Mouse (Mus musculus) intestine, embryonic 16.5 days (tissue): ENCODE results near the gene Cox15. TPM values are rescaled to one million over a fixed set of nuclear protein-coding genes. Genes with fewer than 3 reads are reported as not detected.

ENCODE experiments used
- ATAC-seq: fragments of 200-750 bp; cut with Nextera tagmentation; 2 replicates; pipeline ENCODE4 v1.8.0; 2017; ENCODE audit warnings: moderate TSS enrichment, moderate library complexity
- H3K27ac ChIP-seq: fragments of 300-500 bp; sonication (generic); 2 replicates; pipeline ENCODE4 v1.5.1; 2014; ENCODE audit warnings: mild to moderate bottlenecking, low read length
- H3K27me3 ChIP-seq: fragments of 300-500 bp; sonication (generic); replicated peaks from 2 replicates; pipeline ENCODE4 v1.6.1; 2014; ENCODE audit warnings: low read length, control low read depth, mixed read lengths; ENCODE audit not compliant: control insufficient read depth, insufficient read depth
- H3K36me3 ChIP-seq: fragments of 300-500 bp; sonication (generic); 2 replicates; pipeline ENCODE4 v1.6.1; 2014; ENCODE audit warnings: low read length, control low read depth; ENCODE audit not compliant: control insufficient read depth, insufficient read depth
- H3K4me1 ChIP-seq: fragments of 300-500 bp; sonication (generic); 2 replicates; pipeline ENCODE4 v1.6.1; 2014; ENCODE audit warnings: low read length, control low read depth, mixed read lengths; ENCODE audit not compliant: control insufficient read depth, insufficient read depth
- H3K4me2 ChIP-seq: fragments of 300-500 bp; sonication (generic); 2 replicates; pipeline ENCODE4 v1.6.1; 2014; ENCODE audit warnings: low read depth, low read length, control low read depth
- H3K4me3 ChIP-seq: fragments of 300-500 bp; sonication (generic); 2 replicates; pipeline ENCODE4 v1.5.1; 2014; ENCODE audit warnings: mild to moderate bottlenecking, low read length
- H3K9ac ChIP-seq: fragments of 300-500 bp; sonication (generic); 2 replicates; pipeline ENCODE4 v1.6.1; 2014; ENCODE audit warnings: low read depth, low read length
- H3K9me3 ChIP-seq: fragments of 300-500 bp; sonication (generic); 2 replicates; pipeline ENCODE4 v1.6.1; 2016; ENCODE audit warnings: low read length, control low read depth; ENCODE audit not compliant: control insufficient read depth
- WGBS: fragments of 180-500 bp; shearing (Covaris S2); extraction: QIAGEN DNeasy Blood & Tissue Kit; methylation state at CpG from one replicate; pipeline ENCODE4 v1.1.7; 2014; 5-methylcytosine and 5-hydroxymethylcytosine counted together
- polyA plus RNA-seq: library from polyadenylated mRNA; unstranded; fragments of >200 nt; fragmentation: Nextera tagmentation; extraction: Ambion mirVana; gene quantifications from 2 replicates; pipeline ENCODE4 v1.2.1, GENCODE M21; 2015

The Cox15 gene
- polyA plus RNA-seq, 1 experiment from 2014 or later: 21.7 TPM

DNA sequence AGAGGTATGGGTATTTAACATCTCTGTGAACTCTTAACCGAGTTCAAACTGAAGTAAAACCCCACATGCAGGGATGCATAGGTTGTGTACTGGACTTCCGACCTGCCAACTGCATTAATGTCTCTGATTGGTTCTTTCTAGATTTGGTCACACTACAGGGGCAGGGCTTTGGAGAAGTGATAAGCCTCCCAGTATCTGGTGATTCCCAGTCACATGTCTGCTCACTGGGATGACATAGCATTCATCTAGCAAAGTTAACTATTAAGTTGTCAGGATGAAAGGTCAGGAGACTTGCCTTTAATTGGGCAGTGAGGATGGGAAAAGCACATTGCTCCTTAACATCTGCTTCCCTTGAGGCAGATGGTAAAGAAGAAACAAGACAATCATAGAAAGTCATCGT is 29.2 kb upstream of the Cox15 start, which contains the start of gene Abcc2:
Gene Abcc2 (plus strand): TSS at position 213 of the 400 bp plus-strand sequence.
- H3K4me2 ChIP-seq: 0 out of 2 replicates have a peak within 1 kb of the TSS, but pooled peaks have one; percentile 9
- ATAC-seq: peak; percentile 93
- peak within 1 kb of the TSS; percentile 33 for H3K4me3 ChIP-seq
- H3K27me3 ChIP-seq: no peaks in the 10 kb centered on the region
- WGBS: 60% methylated on average over 3 of the region's 3 CpGs
- H3K27ac ChIP-seq: peak within 1 kb of the TSS; percentile 34; the same call in 1 of the 2 replicates
- peak within 1 kb of the TSS; percentile 37; the same call in 1 of the 2 replicates for H3K9ac ChIP-seq
- H3K9me3 ChIP-seq: no peaks in the 10 kb centered on the region
- H3K36me3 ChIP-seq: no peaks in the 10 kb centered on the region
- H3K4me1 ChIP-seq: no peaks in the 10 kb centered on the region

GRCm38 (mm10) chr19:43780391-43780790 is 27.6 kb upstream of the Cox15 start:
- Histone ChIP-seq H3K4me2 (no peak overlapping the region), H3K27me3 (no peaks in the 10 kb centered on the region), H3K9ac (no peak overlapping the region), H3K4me3 (no peak overlapping the region), H3K27ac (no peak overlapping the region), H3K4me1 (no peaks in the 10 kb centered on the region), H3K9me3 (no peaks in the 10 kb centered on the region), H3K36me3 (no peaks in the 10 kb centered on the region)
- no peak for ATAC-seq
- 58% methylated on average over 5 of the region's 5 CpGs for WGBS

DNA sequence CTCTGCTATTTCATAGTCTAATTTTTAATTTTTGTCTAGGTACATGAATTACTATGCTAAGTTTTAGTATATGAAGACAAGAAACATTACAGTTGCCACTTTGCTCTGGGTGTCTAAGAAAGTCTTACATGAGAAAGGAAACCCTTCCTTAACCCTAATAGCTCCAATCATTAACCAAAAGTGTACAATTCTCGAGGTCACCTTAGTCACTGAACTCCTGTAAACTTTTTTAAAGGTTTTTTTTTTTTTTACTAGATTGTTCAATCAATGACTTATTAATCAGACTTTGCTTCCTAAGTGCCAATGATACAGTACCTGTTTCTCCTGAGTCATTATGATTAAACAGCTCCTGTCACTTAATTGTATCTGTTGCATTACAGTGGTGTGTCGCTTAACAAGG is 24.5 kb upstream of the Cox15 start:
- peaks cover 2% of the 10 kb centered on the region; the same call in 1 of the 2 replicates for H3K4me1 ChIP-seq
- no peak overlapping the region; the same call in 1 of the 2 replicates for H3K27ac ChIP-seq
- no peaks in the 10 kb centered on the region for H3K36me3 ChIP-seq
- H3K9me3 ChIP-seq: no peaks in the 10 kb centered on the region
- no peaks in the 10 kb centered on the region for H3K27me3 ChIP-seq
- ATAC-seq: peak; percentile 13; the same call in 1 of the 2 replicates
- H3K4me2 ChIP-seq: no peak overlapping the region
- H3K4me3 ChIP-seq: no peak overlapping the region
- 54% methylated on average over 2 of the region's 2 CpGs for WGBS
- H3K9ac ChIP-seq: no peak overlapping the region

DNA sequence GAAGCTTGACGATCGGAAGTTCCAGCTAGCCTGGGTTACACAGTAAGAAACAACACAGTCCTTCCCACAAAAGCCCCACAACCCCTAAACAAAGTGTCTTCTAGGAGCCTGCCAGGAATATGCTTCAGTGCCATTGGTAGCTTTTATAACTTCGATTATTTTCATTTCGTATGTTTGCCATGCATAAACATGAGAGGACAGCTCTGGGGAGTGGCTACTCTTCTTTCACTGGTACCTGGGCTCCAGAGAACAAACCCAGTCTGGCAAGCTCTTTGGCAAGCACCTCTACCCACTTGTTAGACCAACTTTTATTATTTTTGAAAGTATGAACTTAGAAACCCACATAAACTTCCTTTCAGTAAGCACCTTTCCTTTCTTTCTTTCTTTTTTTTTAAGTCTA is 23.8 kb upstream of the Cox15 start:
- ATAC-seq: no peak
- H3K4me2 ChIP-seq: no peak overlapping the region
- H3K36me3 ChIP-seq: no peaks in the 10 kb centered on the region
- peak overlapping the region; percentile 26; the same call in 1 of the 2 replicates for H3K27ac ChIP-seq
- no peaks in the 10 kb centered on the region for H3K9me3 ChIP-seq
- no peak overlapping the region for H3K4me3 ChIP-seq
- WGBS: 67% methylated on average over 4 of the region's 4 CpGs
- no peak overlapping the region for H3K9ac ChIP-seq
- H3K27me3 ChIP-seq: no peaks in the 10 kb centered on the region
- H3K4me1 ChIP-seq: peaks cover 2% of the 10 kb centered on the region; the same call in 1 of the 2 replicates

DNA sequence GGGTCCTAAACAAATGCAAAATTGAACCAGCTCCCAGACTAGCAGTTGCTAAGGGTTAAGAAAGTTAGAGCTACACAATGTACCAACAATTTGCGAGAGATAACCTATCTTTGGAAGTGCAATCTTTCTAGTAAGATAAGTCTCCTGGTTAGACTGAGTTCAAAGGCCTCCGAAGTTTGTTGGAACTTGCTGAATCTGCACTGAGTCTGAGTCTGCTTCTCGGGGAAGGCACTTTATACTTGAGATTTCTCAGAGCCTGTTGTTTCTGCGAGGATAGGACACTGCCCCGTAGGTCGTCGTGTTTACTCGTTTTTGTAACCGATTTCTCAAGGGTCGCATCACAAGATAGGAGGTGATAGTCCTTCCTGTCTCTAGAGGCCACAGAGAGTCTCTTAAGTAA is 22.6 kb upstream of the Cox15 start:
- Histone ChIP-seq H3K36me3 (no peaks in the 10 kb centered on the region), H3K9ac (0 out of 2 replicates have a peak overlapping the region, but pooled peaks have one; percentile 29), H3K4me3 (no peak overlapping the region), H3K4me1 (peaks cover 2% of the 10 kb centered on the region; the same call in 1 of the 2 replicates), H3K4me2 (no peak overlapping the region), H3K27ac (peak overlapping the region; percentile 87), H3K9me3 (no peaks in the 10 kb centered on the region), H3K27me3 (no peaks in the 10 kb centered on the region)
- WGBS: 42% methylated on average over 10 of the region's 10 CpGs
- ATAC-seq: peak; percentile 68

- Histone ChIP-seq H3K36me3 (no peaks in the 10 kb centered on the region), H3K9me3 (no peaks in the 10 kb centered on the region)
- no peak for ATAC-seq
These were observed 19.5 kb upstream of the Cox15 start for GRCm38 (mm10) chr19:43772311-43772710.

GRCm38 (mm10) chr19:43771499-43771969 is 18.7 kb upstream of the Cox15 start:
- Histone ChIP-seq H3K27me3 (no peaks in the 10 kb centered on the region), H3K36me3 (no peaks in the 10 kb centered on the region), H3K9me3 (no peaks in the 10 kb centered on the region), H3K4me1 (peaks cover 5% of the 10 kb centered on the region), H3K4me2 (no peak overlapping the region), H3K4me3 (no peak overlapping the region), H3K9ac (no peak overlapping the region), H3K27ac (no peak overlapping the region)
- ATAC-seq: no peak
- 86% methylated on average over 5 of the region's 5 CpGs for WGBS

More at GRCm38 (mm10) chr19:43772311-43772710, 19.5 kb upstream of the Cox15 start:
- Histone ChIP-seq H3K27me3 (no peaks in the 10 kb centered on the region), H3K4me3 (no peak overlapping the region), H3K4me2 (no peak overlapping the region), H3K9ac (no peak overlapping the region), H3K4me1 (peaks cover 5% of the 10 kb centered on the region), H3K27ac (no peak overlapping the region)
- 57% methylated on average over 6 of the region's 6 CpGs for WGBS

- Histone ChIP-seq H3K4me2 (no peak overlapping the region), H3K27ac (no peak overlapping the region), H3K9ac (no peak overlapping the region), H3K27me3 (no peaks in the 10 kb centered on the region), H3K4me1 (peaks cover 5% of the 10 kb centered on the region), H3K4me3 (no peak overlapping the region), H3K36me3 (no peaks in the 10 kb centered on the region), H3K9me3 (no peaks in the 10 kb centered on the region)
- no peak for ATAC-seq
- WGBS: 59% methylated on average over 4 of the region's 4 CpGs
These were observed 17.8 kb upstream of the Cox15 start for GRCm38 (mm10) chr19:43770584-43770983.

GRCm38 (mm10) chr19:43769366-43769960 is 16.7 kb upstream of the Cox15 start:
- Histone ChIP-seq H3K9ac (no peak overlapping the region), H3K4me2 (no peak overlapping the region), H3K36me3 (no peaks in the 10 kb centered on the region), H3K27me3 (no peaks in the 10 kb centered on the region), H3K9me3 (no peaks in the 10 kb centered on the region), H3K27ac (no peak overlapping the region; the same call in 1 of the 2 replicates), H3K4me1 (peaks cover 5% of the 10 kb centered on the region), H3K4me3 (no peak overlapping the region)
- ATAC-seq: no peak
- WGBS: 67% methylated on average over 5 of the region's 5 CpGs
